Mouse (Mus musculus) layer of hippocampus, postnatal 25 days (tissue): Measurements from ENCODE around the gene Slc7a7. TPM values are rescaled to one million over a fixed set of nuclear protein-coding genes. Genes with fewer than 3 reads are reported as not detected.
A peak's percentile ranks its signal among the peaks of the same experiment; 100 is the strongest.
"Not testable (repeated sequence)": the region's sequence is repeated elsewhere in the genome, so short reads cannot be mapped to it uniquely, and the experiment has no call there.

ENCODE experiments used
- DNase-seq, 2 experiments: peaks; one replicate each; pipeline ENCODE4 v3.0.0; 2022; ENCODE audit warnings: mixed read lengths in 2 of 2, low spot score in 1 of 2; ENCODE audit errors: extremely low spot score in 1 of 2
- total RNA-seq, 2 experiments: library from RNA; stranded (reverse); gene quantifications; 2 replicates each; pipeline ENCODE4 v1.2.3; 2021

The Slc7a7 gene
- total RNA-seq, 2 experiments from 2014 or later = 1.5 to 1.9 TPM

GRCm38 (mm10) chr14:54381816-54382215 lies 35.8 kb downstream of the Slc7a7 start:
- DNase-seq = no peak

- no peak for DNase-seq
Observed at GRCm38 (mm10) chr14:54380616-54381015, 37.0 kb downstream of the Slc7a7 start.

- DNase-seq = no peak
Observed at GRCm38 (mm10) chr14:54379571-54379970, 38.0 kb downstream of the Slc7a7 start.

- DNase-seq = no peak
Observed at GRCm38 (mm10) chr14:54377166-54377565, 40.4 kb downstream of the Slc7a7 start.

GRCm38 (mm10) chr14:54375916-54376315 lies 41.7 kb downstream of the Slc7a7 start:
- DNase-seq = peak in 1 of 2 experiments; percentile 23

GRCm38 (mm10) chr14:54372923-54373322 lies 44.7 kb downstream of the Slc7a7 start:
- no peak for DNase-seq

- DNase-seq = no peak
Observed at GRCm38 (mm10) chr14:54371460-54371859, 46.1 kb downstream of the Slc7a7 start.

GRCm38 (mm10) chr14:54370595-54370994 lies 47.0 kb downstream of the Slc7a7 start:
- no peak for DNase-seq

- DNase-seq = no peak
Observed at GRCm38 (mm10) chr14:54369372-54369771, 48.2 kb downstream of the Slc7a7 start.

- DNase-seq = no peak
Observed at GRCm38 (mm10) chr14:54367429-54368060, 50.0 kb downstream of the Slc7a7 start.

- no peak for DNase-seq
Observed at GRCm38 (mm10) chr14:54366581-54366980, 51.0 kb downstream of the Slc7a7 start.

GRCm38 (mm10) chr14:54365026-54365645 lies 52.4 kb downstream of the Slc7a7 start:
- no peak for DNase-seq

- no peak for DNase-seq
Observed at GRCm38 (mm10) chr14:54363156-54363555, 54.4 kb downstream of the Slc7a7 start.

- DNase-seq = peak; percentile 96 to 98
Observed at GRCm38 (mm10) chr14:54360577-54361340, 56.8 kb downstream of the Slc7a7 start, which contains the start of gene Oxa1l. Gene Oxa1l (plus strand): TSS chr14:54360834.

- DNase-seq = no peak
Observed at GRCm38 (mm10) chr14:54354406-54354805, 63.2 kb downstream of the Slc7a7 start.

- no peak for DNase-seq
Observed at GRCm38 (mm10) chr14:54352314-54352713, 65.3 kb downstream of the Slc7a7 start.

- not testable (repeated sequence) for DNase-seq
Observed at GRCm38 (mm10) chr14:54350773-54351541, 66.6 kb downstream of the Slc7a7 start.

- not testable (repeated sequence) for DNase-seq
Observed at GRCm38 (mm10) chr14:54341807-54342206, 75.8 kb downstream of the Slc7a7 start.

- DNase-seq = no peak
Observed at GRCm38 (mm10) chr14:54340836-54341235, 76.7 kb downstream of the Slc7a7 start.

- DNase-seq = no peak
Observed at GRCm38 (mm10) chr14:54333452-54334189, 84.0 kb downstream of the Slc7a7 start.
